Mouse (Mus musculus) MEL (cell line): ENCODE results near the gene Yif1a. TPM values are rescaled to one million over a fixed set of nuclear protein-coding genes. Genes with fewer than 3 reads are reported as not detected.

ENCODE experiments used
- DNase-seq: peaks from one replicate; pipeline ENCODE4 v3.0.0; 2011; ENCODE audit warnings: low read depth, low spot score
- H3K27ac ChIP-seq: 2 replicates; pipeline ENCODE4 v1.5.1; 2012; ENCODE audit warnings: low read depth, mild to moderate bottlenecking, control low read depth, low read length, moderate library complexity; ENCODE audit not compliant: control insufficient read depth
- H3K27me3 ChIP-seq, 2 experiments: fragments of 150-350 bp in 1 of 2; sonication (generic) in 1 of 2; 2 replicates each; pipeline ENCODE4 v1.6.1; 2012; ENCODE audit warnings: low read length in 2 of 2, mild to moderate bottlenecking in 2 of 2, improper control_type of control experiment in 1 of 2, moderate library complexity in 1 of 2; ENCODE audit not compliant: insufficient read depth in 2 of 2, control insufficient read depth in 1 of 2
- H3K36me3 ChIP-seq, 2 experiments: 2 replicates each; pipeline ENCODE4 v1.6.1; 2012 to 2014; ENCODE audit warnings: low read length in 2 of 2, improper control_type of control experiment in 1 of 2, inconsistent platforms in 1 of 2, mild to moderate bottlenecking in 1 of 2; ENCODE audit not compliant: insufficient read depth in 2 of 2, control insufficient read depth in 1 of 2
- H3K4me1 ChIP-seq, 2 experiments: fragments of 150-350 bp in 1 of 2; sonication (generic) in 1 of 2; 2 replicates each; pipeline ENCODE4 v1.6.1; 2012; ENCODE audit warnings: low read length in 2 of 2, improper control_type of control experiment in 1 of 2, mild to moderate bottlenecking in 1 of 2; ENCODE audit not compliant: insufficient read depth in 2 of 2, control insufficient read depth in 1 of 2
- H3K4me3 ChIP-seq, 2 experiments: fragments of 150-350 bp in 1 of 2; sonication (generic) in 1 of 2; 2 replicates each; pipeline ENCODE4 v1.5.1; 2012; ENCODE audit warnings: low read depth in 2 of 2, low read length in 2 of 2, mild to moderate bottlenecking in 2 of 2, moderate library complexity in 2 of 2, control low read depth in 1 of 2, improper control_type of control experiment in 1 of 2; ENCODE audit not compliant: control insufficient read depth in 1 of 2, insufficient read depth in 1 of 2
- H3K79me2 ChIP-seq: 2 replicates; pipeline ENCODE4 v1.6.1; 2012; ENCODE audit warnings: mild to moderate bottlenecking, low read length, moderate library complexity; ENCODE audit not compliant: control insufficient read depth, poor library complexity, insufficient read depth
- H3K9ac ChIP-seq: 2 replicates; pipeline ENCODE4 v1.6.1; 2012; ENCODE audit warnings: low read depth, mild to moderate bottlenecking, control low read depth, low read length, moderate library complexity; ENCODE audit not compliant: control insufficient read depth, poor library complexity, severe bottlenecking
- H3K9me3 ChIP-seq: fragments of 150-350 bp; sonication (generic); replicated peaks from 2 replicates; pipeline ENCODE4 v1.6.1; 2012; ENCODE audit warnings: mild to moderate bottlenecking, low read length, improper control_type of control experiment, moderate library complexity; ENCODE audit not compliant: insufficient read depth
- CTCF ChIP-seq, 3 experiments: IDR thresholded peaks in 2 of 3; conservative IDR thresholded peaks in 1 of 3; 2 replicates each; pipeline ENCODE4 v1.5.1; 2011 to 2012; ENCODE audit warnings: low read length in 3 of 3, low read depth in 2 of 3, mild to moderate bottlenecking in 2 of 3, improper control_type of control experiment in 1 of 3, inconsistent platforms in 1 of 3, mixed read lengths in 1 of 3, moderate library complexity in 1 of 3; ENCODE audit not compliant: control insufficient read depth in 1 of 3, insufficient read depth in 1 of 3, poor library complexity in 1 of 3, severe bottlenecking in 1 of 3
- E2F4 ChIP-seq: IDR thresholded peaks from 2 replicates; pipeline ENCODE4 v1.6.1; 2011; ENCODE audit warnings: low read depth, low read length, improper control_type of control experiment, borderline replicate concordance
- EP300 ChIP-seq, 2 experiments: IDR thresholded peaks; 2 replicates each; pipeline ENCODE4 v1.6.1; 2011; ENCODE audit warnings: improper control_type of control experiment in 2 of 2, low read length in 2 of 2, low read depth in 1 of 2, mild to moderate bottlenecking in 1 of 2
- ETS1 ChIP-seq: IDR thresholded peaks from 2 replicates; pipeline ENCODE4 v1.6.1; 2012; ENCODE audit warnings: low read depth, mild to moderate bottlenecking, inconsistent platforms, low read length, improper control_type of control experiment, moderate library complexity
- GATA1 ChIP-seq: IDR thresholded peaks from 2 replicates; pipeline ENCODE4 v1.6.1; 2011; ENCODE audit warnings: low read depth, low read length, improper control_type of control experiment
- HCFC1 ChIP-seq: IDR thresholded peaks from 2 replicates; pipeline ENCODE4 v1.6.1; 2012; ENCODE audit warnings: low read depth, mild to moderate bottlenecking, inconsistent platforms, low read length, improper control_type of control experiment, moderate library complexity
- MAFK ChIP-seq: IDR thresholded peaks from 2 replicates; pipeline ENCODE4 v1.6.1; 2011; ENCODE audit warnings: low read depth, mild to moderate bottlenecking, low read length, improper control_type of control experiment, borderline replicate concordance
- MAX ChIP-seq: IDR thresholded peaks from 2 replicates; pipeline ENCODE4 v1.6.1; 2011; ENCODE audit warnings: low read length, improper control_type of control experiment
- MAZ ChIP-seq: IDR thresholded peaks from 2 replicates; pipeline ENCODE4 v1.6.1; 2012; ENCODE audit warnings: low read depth, mild to moderate bottlenecking, inconsistent platforms, low read length, improper control_type of control experiment
- MEF2A ChIP-seq: IDR thresholded peaks from 2 replicates; pipeline ENCODE4 v1.6.1; 2014; ENCODE audit warnings: low read depth, mild to moderate bottlenecking, inconsistent platforms, low read length, improper control_type of control experiment; ENCODE audit not compliant: poor library complexity, insufficient replicate concordance, severe bottlenecking; ENCODE audit errors: extremely low read depth
- MXI1 ChIP-seq: IDR thresholded peaks from 2 replicates; pipeline ENCODE4 v1.6.1; 2011; ENCODE audit warnings: mild to moderate bottlenecking, low read depth, low read length, improper control_type of control experiment
- MYB ChIP-seq: IDR thresholded peaks from 2 replicates; pipeline ENCODE4 v1.6.1; 2011; ENCODE audit warnings: mild to moderate bottlenecking, low read depth, low read length, improper control_type of control experiment
- MYC ChIP-seq: IDR thresholded peaks from 2 replicates; pipeline ENCODE4 v1.6.1; 2011; ENCODE audit warnings: low read depth, mild to moderate bottlenecking, low read length, improper control_type of control experiment, moderate library complexity
- NELFE ChIP-seq: IDR thresholded peaks from 2 replicates; pipeline ENCODE4 v1.6.1; 2011; ENCODE audit warnings: low read depth, low read length, improper control_type of control experiment
- NRF1 ChIP-seq: IDR thresholded peaks from 2 replicates; pipeline ENCODE4 v1.6.1; 2014; ENCODE audit warnings: low read depth, mild to moderate bottlenecking, inconsistent platforms, low read length, improper control_type of control experiment, moderate library complexity; ENCODE audit not compliant: poor library complexity, insufficient read depth, severe bottlenecking
- POLR2A ChIP-seq, 2 experiments: IDR thresholded peaks; 2 replicates each; pipeline ENCODE4 v1.6.1; 2011 to 2012; ENCODE audit warnings: low read length in 2 of 2, mild to moderate bottlenecking in 2 of 2, control low read depth in 1 of 2, improper control_type of control experiment in 1 of 2, low read depth in 1 of 2, moderate library complexity in 1 of 2; ENCODE audit not compliant: control insufficient read depth in 1 of 2, insufficient read depth in 1 of 2, poor library complexity in 1 of 2
- POLR2AphosphoS2 ChIP-seq: IDR thresholded peaks from 2 replicates; pipeline ENCODE4 v1.6.1; 2011; ENCODE audit warnings: low read length, improper control_type of control experiment
- RCOR1 ChIP-seq: IDR thresholded peaks from 2 replicates; pipeline ENCODE4 v1.6.1; 2012; ENCODE audit warnings: low read depth, mild to moderate bottlenecking, inconsistent platforms, low read length, improper control_type of control experiment
- SIN3A ChIP-seq: IDR thresholded peaks from 2 replicates; pipeline ENCODE4 v1.6.1; 2012; ENCODE audit warnings: low read length, improper control_type of control experiment, inconsistent platforms
- SMC3 ChIP-seq: IDR thresholded peaks from 2 replicates; pipeline ENCODE4 v1.6.1; 2011; ENCODE audit warnings: low read depth, low read length, improper control_type of control experiment
- TBP ChIP-seq: IDR thresholded peaks from 2 replicates; pipeline ENCODE4 v1.8.0; 2011; ENCODE audit warnings: low read depth, low read length, improper control_type of control experiment
- TCF12 ChIP-seq: IDR thresholded peaks from 2 replicates; pipeline ENCODE4 v1.6.1; 2014; ENCODE audit warnings: low read depth, mild to moderate bottlenecking, inconsistent platforms, low read length, improper control_type of control experiment, moderate library complexity
- UBTF ChIP-seq: IDR thresholded peaks from 2 replicates; pipeline ENCODE4 v1.6.1; 2012; ENCODE audit warnings: low read depth, mild to moderate bottlenecking, inconsistent platforms, low read length, improper control_type of control experiment, moderate library complexity, borderline replicate concordance; ENCODE audit not compliant: insufficient read depth
- USF1 ChIP-seq: IDR thresholded peaks from 2 replicates; pipeline ENCODE4 v1.6.1; 2014; ENCODE audit warnings: low read depth, mild to moderate bottlenecking, inconsistent platforms, low read length, improper control_type of control experiment, moderate library complexity
- ZC3H11A ChIP-seq: IDR thresholded peaks from 2 replicates; pipeline ENCODE4 v1.6.1; 2012; ENCODE audit warnings: low read depth, mild to moderate bottlenecking, inconsistent platforms, low read length, improper control_type of control experiment
- ZNF384 ChIP-seq: IDR thresholded peaks from 2 replicates; pipeline ENCODE4 v1.6.1; 2012; ENCODE audit warnings: low read depth, mild to moderate bottlenecking, inconsistent platforms, low read length, improper control_type of control experiment
- polyA plus RNA-seq, 2 experiments: library from polyadenylated mRNA; stranded (reverse) in 1 of 2; unstranded in 1 of 2; fragments of >175 nt in 1 of 2; fragments of >200 nt in 1 of 2; gene quantifications; 2 replicates each; pipeline versions ENCODE4 v1.2.1 to v1.2.4; 2012; ENCODE audit warnings: low replicate concordance in 2 of 2, low read depth in 1 of 2; ENCODE audit not compliant: insufficient read length in 2 of 2, insufficient read depth in 1 of 2, missing spikeins in 1 of 2
- total RNA-seq: library from RNA; depleted of rRNA; stranded (reverse); fragments of 300-350 nt; gene quantifications from 2 replicates; pipeline ENCODE4 v1.2.3, GENCODE M21; 2012

Gene Yif1a
- total and polyA plus RNA-seq, 3 experiments, result 54.0 to 64.3 TPM; not detected in 1

- Histone ChIP-seq H3K27ac (peak overlapping the region; percentile 72), H3K27me3 (no peaks in the 10 kb centered on the region), H3K79me2 (peaks cover 2% of the 10 kb centered on the region; the same call in 1 of the 2 replicates), H3K36me3 (peaks cover 0 to 4% of the 10 kb centered on the region in 2 experiments; a peak in 1 of 4 replicates), H3K9me3 (no peaks in the 10 kb centered on the region), H3K4me1 (peaks cover 5 to 31% of the 10 kb centered on the region in 2 experiments), H3K4me3 (peak overlapping the region; percentile 38 to 62), H3K9ac (peak overlapping the region; percentile 70)
- TF ChIP-seq SMC3 (no peak), MAZ (no peak; the same call in none of the 2 replicates), POLR2AphosphoS2 (peak; percentile 57; the same call in 1 of the 2 replicates), SIN3A (no peak; the same call in 1 of the 2 replicates), MEF2A (no peak), NRF1 (peak; percentile 31; the same call in 1 of the 2 replicates), HCFC1 (peak; percentile 39), POLR2A (IDR thresholded peaks at IDR 0.05; ENCODE audit: control insufficient read depth in 1 of 2, insufficient read depth in 1 of 2, low read depth in 1 of 2, low read length in 2 of 2, poor library complexity in 1 of 2) (peak; percentile 11 to 49; a peak in 2 of 4 replicates), E2F4 (0 out of 2 replicates have a peak, but pooled peaks have one; percentile 30), EP300 (IDR thresholded peaks at IDR 0.05; ENCODE audit: low read depth in 1 of 2, low read length in 2 of 2) (peak; percentile 8 to 64; a peak in 3 of 4 replicates), ETS1 (0 out of 2 replicates have a peak, but pooled peaks have one; percentile 12), USF1 (no peak), TBP (peak; percentile 41; the same call in 1 of the 2 replicates), ZNF384 (no peak), UBTF (0 out of 2 replicates have a peak, but pooled peaks have one; percentile 15), MXI1 (peak; percentile 47; the same call in 1 of the 2 replicates), ZC3H11A (no peak), MYB (peak; percentile 71; the same call in 1 of the 2 replicates), GATA1 (no peak), RCOR1 (0 out of 2 replicates have a peak, but pooled peaks have one; percentile 32), CTCF (IDR thresholded peaks at IDR 0.05 in 2 of 3, conservative IDR thresholded peaks at IDR 0.05 in 1 of 3; ENCODE audit: control insufficient read depth in 1 of 3, insufficient read depth in 1 of 3, low read depth in 2 of 3, low read length in 3 of 3, poor library complexity in 1 of 3, severe bottlenecking in 1 of 3) (no peak), MAX (peak; percentile 72; the same call in 1 of the 2 replicates), MYC (0 out of 2 replicates have a peak, but pooled peaks have one; percentile 57), MAFK (no peak), NELFE (peak; percentile 76), TCF12 (0 out of 2 replicates have a peak, but pooled peaks have one; percentile 44)
- DNase-seq, result peak; percentile 92
Measured at GRCm38 (mm10) chr19:5067040-5067799, 21.1 kb upstream of the Yif1a start.
